Mouse (Mus musculus) cerebellum, adult 11 months (tissue): ENCODE results near the gene Tnni3k.

Experiments
- DNase-seq: peaks from one replicate; pipeline ENCODE4 v3.0.0; 2022

Tnni3k gene

GRCm38 (mm10) chr3:155055231-155055916, at the start of gene Tnni3k:
Gene Tnni3k (minus strand): TSS chr3:155055407.
- no peak for DNase-seq

DNA sequence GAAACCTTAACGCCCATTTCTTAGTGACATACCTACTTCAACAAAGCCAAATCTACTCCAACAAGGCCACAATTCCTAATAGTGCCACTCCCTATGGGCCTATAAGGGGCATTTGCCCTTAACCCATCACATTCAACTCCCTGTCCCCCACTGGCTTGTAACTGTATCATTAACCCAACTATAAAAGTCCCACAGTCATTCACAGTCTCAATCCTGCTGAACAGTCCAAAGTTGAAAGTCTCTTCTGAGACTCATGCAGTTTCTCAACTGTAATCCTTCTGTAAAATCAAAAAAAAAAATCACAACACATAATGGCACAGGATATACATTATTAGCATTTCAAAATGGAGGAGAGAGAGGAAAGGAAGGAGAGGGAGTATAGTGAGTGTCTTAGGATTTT, 44.1 kb upstream of the Tnni3k start:
- DNase-seq, result no peak

- DNase-seq, result peak; percentile 89
These were observed 38.1 kb upstream of the Tnni3k start, which contains the start of the genes Fpgt and Lrriq3 for GRCm38 (mm10) chr3:155093116-155093956. Gene Fpgt (minus strand): TSS chr3:155093403. Gene Lrriq3 (plus strand): TSS chr3:155093434.

GRCm38 (mm10) chr3:155092081-155092480, 36.9 kb upstream of the Tnni3k start:
- DNase-seq, result no peak

GRCm38 (mm10) chr3:155077908-155078307, 22.7 kb upstream of the Tnni3k start:
- no peak for DNase-seq

DNA sequence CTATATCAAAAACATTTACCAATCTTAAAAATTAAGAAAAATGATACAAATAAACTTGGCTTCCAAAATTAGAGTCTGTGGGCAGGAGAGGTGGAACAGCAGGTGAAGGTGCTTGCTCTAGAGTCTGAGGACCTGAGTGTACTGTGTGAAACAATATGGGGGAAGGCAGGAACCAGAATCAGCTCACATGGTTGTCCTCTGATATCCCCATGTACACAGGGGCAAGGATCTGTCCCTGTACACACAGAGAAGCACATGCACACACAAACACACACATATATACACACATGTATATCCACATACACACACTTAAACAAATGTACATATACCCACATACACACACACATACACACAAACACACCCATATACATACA, 4.2 kb upstream of the Tnni3k start:
- no peak for DNase-seq

DNA sequence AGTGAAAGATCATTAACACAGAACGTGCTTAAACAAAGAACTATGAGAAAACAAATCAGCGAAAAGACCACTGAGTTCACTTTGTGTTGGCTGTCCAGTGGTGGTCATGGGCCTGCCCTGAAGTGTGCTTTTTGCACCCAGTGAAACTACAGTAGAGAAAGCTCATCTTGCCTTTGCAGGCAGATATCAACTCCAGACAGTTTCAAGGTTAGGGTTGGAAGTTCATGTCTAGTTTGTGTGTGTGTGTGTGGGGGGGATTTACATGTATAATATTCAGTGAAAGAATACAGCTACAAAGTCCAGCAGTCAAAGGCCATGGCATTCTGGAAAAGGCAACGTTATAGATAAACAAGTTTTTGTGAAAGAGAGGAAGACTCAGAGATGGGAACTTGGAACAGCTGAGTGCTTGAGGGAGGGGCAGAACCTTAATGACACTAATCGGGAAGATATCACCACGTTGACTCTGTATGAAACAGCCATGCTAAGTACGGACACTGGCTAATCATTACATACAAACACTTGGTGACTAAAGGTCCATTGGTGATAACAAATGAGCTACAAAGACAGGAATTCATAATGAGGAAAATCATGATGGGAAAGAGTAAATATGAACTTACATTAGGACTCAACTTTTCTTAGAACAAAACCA, 3.7 kb upstream of the Tnni3k start:
- DNase-seq, result no peak

- no peak for DNase-seq
These were observed 2.4 kb upstream of the Tnni3k start for GRCm38 (mm10) chr3:155057566-155057965.

- DNase-seq, result no peak
These were observed 1.4 kb upstream of the Tnni3k start for GRCm38 (mm10) chr3:155056606-155057005.

- DNase-seq, result no peak
These were observed 2.0 kb downstream of the Tnni3k start for GRCm38 (mm10) chr3:155053189-155053588.

- no peak for DNase-seq
These were observed 3.2 kb downstream of the Tnni3k start for GRCm38 (mm10) chr3:155052021-155052420.

DNA sequence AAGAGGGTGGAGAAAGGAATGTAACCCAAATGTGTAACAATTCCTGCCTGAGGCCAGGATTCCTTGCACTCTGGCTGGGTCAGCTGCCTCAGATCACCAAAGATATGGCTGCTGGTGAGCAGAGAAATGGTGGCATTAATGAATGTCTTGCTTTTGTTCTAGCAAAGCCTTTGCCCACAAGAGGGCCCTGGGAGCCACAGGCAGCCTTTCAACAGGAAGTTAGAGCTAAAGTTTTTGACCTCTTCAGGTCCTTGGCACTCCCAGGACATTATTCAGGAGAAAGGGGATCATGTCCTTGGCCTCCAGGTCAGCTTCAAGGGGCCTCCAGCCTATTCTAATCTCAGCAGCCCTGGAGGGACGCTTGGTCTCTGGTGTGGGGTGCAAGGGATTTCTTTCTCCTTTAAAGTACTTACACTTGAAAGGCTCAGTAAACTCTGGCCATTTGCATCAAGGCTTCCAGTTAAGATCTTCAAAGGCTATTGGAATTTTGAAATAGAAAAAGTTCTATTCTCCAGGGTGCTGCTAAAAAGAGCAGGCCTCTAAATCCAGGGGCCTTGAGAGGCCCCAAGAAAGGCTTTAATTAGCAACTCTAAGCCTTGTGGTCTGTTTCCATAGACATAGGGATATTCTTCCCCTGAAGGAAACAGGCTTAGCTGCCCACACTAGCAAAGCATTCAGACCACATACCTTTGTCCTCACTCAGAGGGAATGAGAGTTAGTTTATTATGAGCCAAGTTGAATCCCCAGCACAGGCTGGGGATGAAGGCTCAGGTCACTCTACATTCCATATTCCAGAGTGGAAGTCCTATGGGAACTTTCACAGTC, 16.0 kb downstream of the Tnni3k start:
- DNase-seq, result no peak

DNA sequence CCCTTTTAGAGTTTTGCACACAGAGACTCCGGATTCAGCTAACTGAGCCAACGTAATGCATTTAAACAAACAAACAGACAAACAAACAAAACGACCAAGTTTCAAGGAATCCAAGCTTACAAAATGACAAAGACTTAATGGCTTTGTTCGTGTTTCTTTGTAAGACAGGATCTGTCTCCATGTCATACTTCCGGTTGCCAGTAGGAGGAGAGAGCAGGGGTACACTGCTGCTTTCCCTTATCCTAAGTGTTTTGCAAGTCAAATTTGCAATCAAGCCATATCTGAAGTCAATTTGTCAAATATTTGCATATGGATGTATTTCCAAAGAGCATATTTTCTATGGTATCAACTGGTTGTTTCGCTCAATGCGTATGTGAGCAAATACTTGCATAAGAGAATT, 20.9 kb downstream of the Tnni3k start:
- no peak for DNase-seq

DNA sequence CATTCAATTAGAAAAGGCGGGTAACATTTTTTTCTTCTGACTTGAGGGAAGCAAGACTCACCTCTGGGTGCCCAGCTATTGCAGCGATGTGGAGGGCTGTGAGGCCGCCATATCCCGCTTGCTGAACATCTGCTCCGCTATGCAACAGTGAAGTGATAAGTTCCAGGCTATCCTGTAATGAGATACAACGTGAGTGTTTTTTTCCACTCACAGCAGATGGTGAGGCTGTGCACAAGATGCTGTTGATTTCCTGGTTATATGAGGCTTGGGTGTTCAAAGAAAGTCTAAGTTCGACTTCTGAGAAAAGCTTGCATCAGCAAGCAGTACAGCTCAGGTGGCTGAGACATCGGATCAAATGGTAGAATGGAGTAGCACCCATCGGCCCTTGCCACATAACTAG, 25.0 kb downstream of the Tnni3k start:
- DNase-seq, result no peak

GRCm38 (mm10) chr3:155002781-155003180, 52.4 kb downstream of the Tnni3k start:
- DNase-seq, result no peak

DNA sequence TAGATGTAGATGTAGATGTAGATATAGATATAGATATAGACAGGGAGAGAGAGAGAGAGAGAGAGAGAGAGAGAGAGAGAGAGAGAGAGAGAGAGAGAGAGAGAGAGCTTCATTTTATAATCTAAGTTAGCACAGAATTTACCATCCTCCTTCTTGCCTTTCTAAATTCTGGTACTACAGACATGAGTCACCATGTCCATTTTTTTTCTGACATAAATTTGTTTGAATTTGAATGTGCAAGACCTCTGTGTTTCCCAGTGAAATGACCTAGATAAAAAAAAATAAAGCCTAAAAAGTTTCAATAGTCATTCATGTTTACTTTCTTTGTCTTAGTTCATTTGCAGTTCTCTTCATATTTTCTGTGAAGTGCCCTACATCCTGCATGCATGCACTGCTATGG, 54.2 kb downstream of the Tnni3k start:
- DNase-seq, result no peak

DNA sequence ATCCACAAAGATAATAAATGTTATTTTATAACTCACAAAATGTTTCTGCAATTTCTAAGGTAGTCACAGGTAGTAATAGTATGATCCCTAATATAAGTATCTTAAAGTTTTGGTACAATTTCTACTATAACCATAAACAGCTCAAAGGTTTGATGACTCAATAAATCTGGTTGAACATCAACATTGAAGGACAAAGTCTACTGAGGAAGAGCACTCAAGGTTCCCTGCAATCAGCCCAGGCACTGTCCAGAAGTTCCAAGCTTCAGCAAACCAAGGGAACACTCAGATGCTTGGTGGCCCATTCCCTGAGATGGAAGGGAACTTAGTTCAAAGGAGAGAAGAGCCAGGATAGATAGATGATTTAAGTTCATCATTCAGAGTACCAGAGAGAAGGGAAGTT, 62.5 kb downstream of the Tnni3k start:
- DNase-seq, result no peak

- no peak for DNase-seq
These were observed 76.1 kb downstream of the Tnni3k start for GRCm38 (mm10) chr3:154979101-154979500.

DNA sequence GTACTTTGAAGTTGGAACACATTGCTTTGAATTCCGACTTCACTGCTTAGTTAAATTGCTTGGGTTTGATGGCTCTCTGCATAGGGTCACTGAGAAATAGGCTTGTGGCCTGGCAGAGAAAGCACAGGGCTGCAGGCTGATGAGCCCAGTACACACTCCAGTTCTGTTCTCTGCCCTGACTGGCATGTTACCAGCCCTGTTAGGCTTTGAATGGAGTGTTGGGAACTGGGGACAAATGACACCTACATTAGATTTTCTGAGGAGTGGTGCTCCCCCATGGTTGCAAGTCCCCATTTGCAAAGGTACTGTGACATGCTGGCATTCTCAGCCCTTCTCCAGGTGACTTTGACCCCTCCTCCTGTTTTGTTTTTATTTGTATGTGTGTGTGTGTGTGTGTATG, 83.6 kb downstream of the Tnni3k start:
- DNase-seq, result no peak

DNA sequence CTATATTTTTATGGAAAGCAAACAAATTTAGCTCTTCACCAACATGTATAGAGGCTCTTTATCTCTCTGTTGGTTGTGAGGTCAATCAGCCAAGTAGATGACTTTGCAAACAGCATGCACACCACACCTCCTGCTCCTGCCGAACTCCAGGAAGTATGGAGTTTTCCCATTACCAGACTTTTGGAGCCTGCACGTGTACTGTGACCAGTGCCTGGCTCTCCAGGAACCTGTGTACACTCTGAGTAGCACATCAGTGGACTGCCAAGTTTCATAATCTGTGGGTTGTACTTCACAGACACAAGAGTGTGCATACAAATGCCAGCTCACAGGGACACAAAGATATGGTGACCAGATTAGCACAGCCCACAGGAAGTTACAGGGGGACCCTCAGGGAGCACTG, 84.2 kb downstream of the Tnni3k start:
- no peak for DNase-seq

- DNase-seq, result no peak
These were observed 93.9 kb downstream of the Tnni3k start for GRCm38 (mm10) chr3:154961284-154961683.

DNA sequence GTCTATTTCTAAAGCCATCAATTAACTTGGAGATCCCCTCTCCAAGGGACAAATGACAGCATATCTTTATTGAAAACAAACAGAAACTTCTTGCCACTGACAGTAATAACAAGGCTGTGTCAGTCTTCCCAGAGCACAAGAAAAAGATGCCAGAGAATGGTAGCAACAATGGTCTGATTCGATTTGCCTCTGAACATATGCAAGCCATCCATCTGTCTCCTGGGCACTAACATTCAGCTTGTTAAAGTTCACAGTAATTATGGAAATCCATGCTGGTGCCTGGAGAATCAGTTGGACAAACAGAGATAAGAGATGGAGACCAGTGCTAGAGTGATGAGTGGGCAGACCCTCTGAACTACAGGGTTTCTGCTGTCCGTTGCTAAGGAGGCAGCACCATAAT, 102.1 kb downstream of the Tnni3k start:
- no peak for DNase-seq

- no peak for DNase-seq
These were observed 105.7 kb downstream of the Tnni3k start for GRCm38 (mm10) chr3:154949551-154949950.
